Mouse (Mus musculus): ENCODE data around the gene Homer3. TPM values are rescaled to one million over a fixed set of nuclear protein-coding genes. Genes with fewer than 3 reads are reported as not detected.
A peak's percentile ranks its signal among the peaks of the same experiment; 100 is the strongest.

Gene Homer3
- polyA plus RNA-seq, 1 experiment from 2014 or later = 77.7 TPM

GRCm38 (mm10) chr8:70278175-70278574 lies 4.5 kb upstream of the Homer3 start:
- H3K4me3 ChIP-seq (ENCODE audit: low read depth, low read length) = no peak overlapping the region
- no peaks in the 10 kb centered on the region for H3K36me3 ChIP-seq (ENCODE audit: control insufficient read depth, insufficient read depth, low read length)
- no peaks in the 10 kb centered on the region for H3K27me3 ChIP-seq (ENCODE audit: control insufficient read depth, insufficient read depth, low read length)
- H3K4me2 ChIP-seq (ENCODE audit: low read depth) = no peak overlapping the region
- H3K9me3 ChIP-seq (ENCODE audit: control insufficient read depth, low read length) = no peaks in the 10 kb centered on the region
- no peak for ATAC-seq (ENCODE audit: insufficient read depth, low FRiP score, low TSS enrichment)
- H3K9ac ChIP-seq (ENCODE audit: low read length) = no peak overlapping the region
- no peak for DNase-seq (ENCODE audit: low spot score)
- no peak overlapping the region for H3K27ac ChIP-seq (ENCODE audit: low read depth, low read length)
- 77% methylated on average over 15 of the region's 15 CpGs for WGBS
- H3K4me1 ChIP-seq (ENCODE audit: control insufficient read depth, insufficient read depth, low read length) = no peaks in the 10 kb centered on the region

- ATAC-seq (ENCODE audit: insufficient read depth, low FRiP score, low TSS enrichment) (no peak), DNase-seq (ENCODE audit: low spot score) (no peak)
- Histone ChIP-seq H3K4me3 (ENCODE audit: low read depth, low read length) (no peak overlapping the region), H3K27me3 (ENCODE audit: control insufficient read depth, insufficient read depth, low read length) (no peaks in the 10 kb centered on the region), H3K4me1 (ENCODE audit: control insufficient read depth, insufficient read depth, low read length) (no peaks in the 10 kb centered on the region), H3K4me2 (ENCODE audit: low read depth) (no peak overlapping the region), H3K36me3 (ENCODE audit: control insufficient read depth, insufficient read depth, low read length) (no peaks in the 10 kb centered on the region), H3K27ac (ENCODE audit: low read depth, low read length) (no peak overlapping the region), H3K9me3 (ENCODE audit: control insufficient read depth, low read length) (no peaks in the 10 kb centered on the region), H3K9ac (ENCODE audit: low read length) (no peak overlapping the region)
- WGBS = 63% methylated on average over 8 of the region's 8 CpGs
These were observed 3.4 kb upstream of the Homer3 start for GRCm38 (mm10) chr8:70279266-70279665.

DNA sequence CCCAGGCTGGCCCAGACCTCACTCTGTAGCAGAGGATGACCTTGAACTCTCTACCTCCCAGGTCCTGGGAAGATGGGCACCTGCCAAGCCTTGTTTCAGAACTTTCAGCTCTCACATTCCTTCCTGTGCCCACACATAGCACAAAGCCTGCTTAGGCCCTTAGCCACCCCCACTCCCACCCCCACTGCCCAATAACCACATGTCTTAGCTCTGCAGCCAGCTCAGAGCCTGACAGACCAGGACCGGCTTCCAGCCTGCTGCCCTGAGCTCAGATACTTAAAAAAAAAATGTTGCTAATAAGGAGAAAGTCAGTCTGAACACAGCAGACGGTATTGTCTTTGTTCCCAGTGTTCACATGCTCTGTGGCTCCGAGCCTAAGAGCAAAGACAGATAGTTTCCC lies 1.6 kb upstream of the Homer3 start:
- Histone ChIP-seq H3K4me2 (ENCODE audit: low read depth) (no peak overlapping the region), H3K9me3 (ENCODE audit: control insufficient read depth, low read length) (no peaks in the 10 kb centered on the region), H3K36me3 (ENCODE audit: control insufficient read depth, insufficient read depth, low read length) (peaks cover 12% of the 10 kb centered on the region), H3K4me1 (ENCODE audit: control insufficient read depth, insufficient read depth, low read length) (0 out of 2 replicates have a peak, but pooled peaks cover 4% of the 10 kb centered on the region), H3K27me3 (ENCODE audit: control insufficient read depth, insufficient read depth, low read length) (no peaks in the 10 kb centered on the region), H3K4me3 (ENCODE audit: low read depth, low read length) (no peak overlapping the region), H3K27ac (ENCODE audit: low read depth, low read length) (no peak overlapping the region), H3K9ac (ENCODE audit: low read length) (no peak overlapping the region)
- whole genome bisulfite sequencing = 58% methylated on average over 3 of the region's 3 CpGs
- ATAC-seq (ENCODE audit: insufficient read depth, low FRiP score, low TSS enrichment) = no peak
- DNase-seq (ENCODE audit: low spot score) = no peak

GRCm38 (mm10) chr8:70283136-70284077 lies 780 bp downstream of the Homer3 start:
- Histone ChIP-seq H3K27ac (ENCODE audit: low read depth, low read length) (peak overlapping the region; percentile 70), H3K4me3 (ENCODE audit: low read depth, low read length) (peak overlapping the region; percentile 93), H3K9ac (ENCODE audit: low read length) (peak overlapping the region; percentile 98), H3K9me3 (ENCODE audit: control insufficient read depth, low read length) (no peaks in the 10 kb centered on the region; the same call in 1 of the 2 replicates), H3K4me1 (ENCODE audit: control insufficient read depth, insufficient read depth, low read length) (0 out of 2 replicates have a peak, but pooled peaks cover 4% of the 10 kb centered on the region), H3K36me3 (ENCODE audit: control insufficient read depth, insufficient read depth, low read length) (peaks cover 27% of the 10 kb centered on the region), H3K4me2 (ENCODE audit: low read depth) (peak overlapping the region; percentile 75), H3K27me3 (ENCODE audit: control insufficient read depth, insufficient read depth, low read length) (no peaks in the 10 kb centered on the region)
- peak; percentile 46 for DNase-seq (ENCODE audit: low spot score)
- under 1% methylated on average over 54 of the region's 55 CpGs for WGBS
- ATAC-seq (ENCODE audit: insufficient read depth, low FRiP score, low TSS enrichment) = peak; percentile 62

DNA sequence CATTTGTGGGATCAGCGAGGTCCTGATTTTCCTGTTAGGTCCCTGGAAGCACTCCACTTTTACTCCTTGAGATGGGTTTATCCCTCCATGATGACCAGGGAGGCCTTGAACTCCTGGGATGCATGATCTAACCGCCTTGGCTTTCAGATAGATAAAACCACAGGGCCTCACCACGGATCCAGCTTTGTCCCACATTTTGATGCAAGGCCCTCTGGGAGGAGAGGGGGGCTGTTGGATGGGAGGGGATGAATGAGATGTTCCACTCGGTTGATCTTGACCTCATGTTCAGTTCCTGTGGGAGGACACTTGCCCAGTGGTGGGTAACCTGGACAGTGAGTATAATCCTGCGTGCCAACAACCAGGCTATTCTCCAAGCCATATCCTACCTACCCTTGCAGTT lies 1.8 kb downstream of the Homer3 start:
- Histone ChIP-seq H3K27ac (ENCODE audit: low read depth, low read length) (no peak overlapping the region), H3K9ac (ENCODE audit: low read length) (no peak overlapping the region), H3K4me2 (ENCODE audit: low read depth) (peak overlapping the region; percentile 75), H3K36me3 (ENCODE audit: control insufficient read depth, insufficient read depth, low read length) (peaks cover 28% of the 10 kb centered on the region), H3K9me3 (ENCODE audit: control insufficient read depth, low read length) (no peaks in the 10 kb centered on the region; the same call in 1 of the 2 replicates), H3K27me3 (ENCODE audit: control insufficient read depth, insufficient read depth, low read length) (no peaks in the 10 kb centered on the region), H3K4me1 (ENCODE audit: control insufficient read depth, insufficient read depth, low read length) (0 out of 2 replicates have a peak, but pooled peaks cover 4% of the 10 kb centered on the region), H3K4me3 (ENCODE audit: low read depth, low read length) (peak overlapping the region; percentile 93)
- 81% methylated on average over 5 of the region's 5 CpGs for WGBS
- DNase-seq (ENCODE audit: low spot score) = no peak
- no peak for ATAC-seq (ENCODE audit: insufficient read depth, low FRiP score, low TSS enrichment)

DNA sequence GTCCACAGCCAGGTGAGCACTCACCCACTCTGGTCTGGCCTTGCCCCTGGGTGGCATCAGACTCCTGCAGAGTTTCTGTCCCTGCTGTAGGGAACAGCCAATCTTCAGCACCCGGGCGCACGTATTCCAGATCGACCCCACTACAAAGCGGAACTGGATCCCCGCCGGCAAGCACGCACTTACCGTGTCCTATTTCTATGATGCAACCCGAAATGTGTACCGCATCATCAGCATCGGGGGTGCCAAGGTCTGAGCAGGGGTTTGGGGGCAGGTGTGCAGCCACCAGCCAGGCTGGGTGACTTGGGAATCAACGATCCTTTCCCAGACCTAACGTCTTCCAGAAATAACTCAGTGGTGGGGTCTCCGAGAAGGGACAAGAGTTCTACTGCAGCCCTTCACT lies 2.7 kb downstream of the Homer3 start:
- Histone ChIP-seq H3K27me3 (ENCODE audit: control insufficient read depth, insufficient read depth, low read length) (no peaks in the 10 kb centered on the region), H3K36me3 (ENCODE audit: control insufficient read depth, insufficient read depth, low read length) (peaks cover 33% of the 10 kb centered on the region), H3K4me2 (ENCODE audit: low read depth) (no peak overlapping the region)

DNA sequence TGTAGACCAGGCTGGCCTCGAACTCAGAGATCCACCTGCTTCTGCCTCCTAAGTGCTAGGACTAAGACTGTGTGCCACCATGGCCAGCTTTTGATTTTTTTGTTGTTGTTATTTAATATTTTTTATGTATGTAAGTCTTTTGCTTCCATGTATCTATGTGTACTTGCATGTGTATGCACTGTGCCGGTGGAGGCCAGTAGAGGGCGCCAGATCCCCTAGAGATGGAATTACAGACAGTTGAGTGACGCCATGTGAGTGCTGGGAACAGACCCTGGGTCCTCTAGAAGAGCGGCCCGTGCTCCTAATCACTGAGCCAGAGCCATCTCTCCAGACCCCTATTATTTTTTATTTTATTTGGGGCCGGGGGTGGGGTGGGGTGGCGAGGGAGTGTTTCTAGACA lies 4.1 kb downstream of the Homer3 start:
- Histone ChIP-seq H3K27ac (ENCODE audit: low read depth, low read length) (no peak overlapping the region), H3K36me3 (ENCODE audit: control insufficient read depth, insufficient read depth, low read length) (peaks cover 43% of the 10 kb centered on the region), H3K9ac (ENCODE audit: low read length) (no peak overlapping the region), H3K4me1 (ENCODE audit: control insufficient read depth, insufficient read depth, low read length) (0 out of 2 replicates have a peak, but pooled peaks cover 4% of the 10 kb centered on the region), H3K9me3 (ENCODE audit: control insufficient read depth, low read length) (no peaks in the 10 kb centered on the region; the same call in 1 of the 2 replicates), H3K4me3 (ENCODE audit: low read depth, low read length) (no peak overlapping the region), H3K27me3 (ENCODE audit: control insufficient read depth, insufficient read depth, low read length) (no peaks in the 10 kb centered on the region), H3K4me2 (ENCODE audit: low read depth) (no peak overlapping the region)
- ATAC-seq (ENCODE audit: insufficient read depth, low FRiP score, low TSS enrichment) (no peak), DNase-seq (ENCODE audit: low spot score) (no peak)
- 90% methylated on average over 8 of the region's 8 CpGs for WGBS

More for the DNA sequence above, 2.7 kb downstream of the Homer3 start:
- ATAC-seq (ENCODE audit: insufficient read depth, low FRiP score, low TSS enrichment) (no peak), DNase-seq (ENCODE audit: low spot score) (no peak)
- no peak overlapping the region for H3K27ac ChIP-seq (ENCODE audit: low read depth, low read length)
- H3K4me3 ChIP-seq (ENCODE audit: low read depth, low read length) = no peak overlapping the region
- 0 out of 2 replicates have a peak, but pooled peaks cover 4% of the 10 kb centered on the region for H3K4me1 ChIP-seq (ENCODE audit: control insufficient read depth, insufficient read depth, low read length)
- H3K9ac ChIP-seq (ENCODE audit: low read length) = no peak overlapping the region
- H3K9me3 ChIP-seq (ENCODE audit: control insufficient read depth, low read length) = no peaks in the 10 kb centered on the region; the same call in 1 of the 2 replicates
- 97% methylated on average over 15 of the region's 15 CpGs for WGBS

DNA sequence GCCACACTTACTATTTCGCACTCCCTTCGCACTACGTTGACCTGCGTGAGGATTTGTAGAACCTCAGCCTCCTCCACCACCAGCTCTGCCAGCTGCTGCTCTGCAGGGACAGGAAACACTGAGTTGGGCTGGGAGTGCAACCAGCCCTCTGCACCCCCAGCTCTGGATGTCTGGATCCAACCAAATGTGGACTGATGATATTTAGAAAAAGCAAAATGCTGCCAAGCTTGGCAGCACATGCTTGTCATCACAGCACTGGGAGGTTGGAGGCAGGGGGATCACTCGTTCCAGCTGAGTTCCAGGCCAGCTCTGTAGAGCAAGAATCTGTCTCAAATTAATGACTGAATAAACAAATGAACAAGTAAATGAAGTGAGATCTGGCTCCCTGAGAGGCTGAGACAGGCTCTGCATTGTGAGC lies 11.4 kb downstream of the Homer3 start:
- ATAC-seq (ENCODE audit: insufficient read depth, low FRiP score, low TSS enrichment) (no peak), DNase-seq (ENCODE audit: low spot score) (no peak)
- no peak overlapping the region for H3K4me3 ChIP-seq (ENCODE audit: low read depth, low read length)
- H3K36me3 ChIP-seq (ENCODE audit: control insufficient read depth, insufficient read depth, low read length) = peaks cover 37% of the 10 kb centered on the region
- no peaks in the 10 kb centered on the region for H3K9me3 ChIP-seq (ENCODE audit: control insufficient read depth, low read length)
- no peak overlapping the region for H3K27ac ChIP-seq (ENCODE audit: low read depth, low read length)
- no peak overlapping the region for H3K4me2 ChIP-seq (ENCODE audit: low read depth)
- no peak overlapping the region for H3K9ac ChIP-seq (ENCODE audit: low read length)
- no peaks in the 10 kb centered on the region for H3K4me1 ChIP-seq (ENCODE audit: control insufficient read depth, insufficient read depth, low read length)
- H3K27me3 ChIP-seq (ENCODE audit: control insufficient read depth, insufficient read depth, low read length) = no peaks in the 10 kb centered on the region
- WGBS = 75% methylated on average over 5 of the region's 5 CpGs

DNA sequence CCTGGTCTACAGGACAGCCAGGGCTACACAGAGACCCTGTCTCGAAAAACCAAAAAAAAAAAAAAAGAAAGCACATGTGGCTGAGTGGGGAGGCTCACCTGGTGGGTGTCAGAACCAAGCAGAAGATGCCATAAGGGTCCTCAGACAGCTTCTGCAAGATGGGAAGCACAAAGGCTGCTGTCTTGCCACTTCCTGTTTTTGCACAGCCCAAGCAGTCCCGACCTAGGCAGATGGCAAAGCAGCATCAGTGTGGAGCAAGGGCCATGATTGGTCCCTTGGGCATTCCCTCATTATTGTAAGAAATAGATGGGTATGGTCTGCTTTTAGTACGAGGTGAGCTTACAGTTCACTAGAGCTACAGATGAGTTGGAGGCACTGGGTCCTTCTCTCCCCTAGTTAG lies 18.3 kb downstream of the Homer3 start:
- H3K4me3 ChIP-seq (ENCODE audit: low read depth, low read length) = no peak overlapping the region
- H3K9ac ChIP-seq (ENCODE audit: low read length) = no peak overlapping the region
- peaks cover 13% of the 10 kb centered on the region for H3K36me3 ChIP-seq (ENCODE audit: control insufficient read depth, insufficient read depth, low read length)
- H3K27me3 ChIP-seq (ENCODE audit: control insufficient read depth, insufficient read depth, low read length) = no peaks in the 10 kb centered on the region
- WGBS = 81% methylated on average over 3 of the region's 3 CpGs
- no peaks in the 10 kb centered on the region for H3K9me3 ChIP-seq (ENCODE audit: control insufficient read depth, low read length)
- peaks cover 13% of the 10 kb centered on the region for H3K4me1 ChIP-seq (ENCODE audit: control insufficient read depth, insufficient read depth, low read length)
- H3K27ac ChIP-seq (ENCODE audit: low read depth, low read length) = no peak overlapping the region
- no peak for DNase-seq (ENCODE audit: low spot score)
- no peak overlapping the region for H3K4me2 ChIP-seq (ENCODE audit: low read depth)
- ATAC-seq (ENCODE audit: insufficient read depth, low FRiP score, low TSS enrichment) = no peak
